Mouse (Mus musculus): ENCODE data around the gene Icam1. TPM values are rescaled to one million over a fixed set of nuclear protein-coding genes. Genes with fewer than 3 reads are reported as not detected.
A peak's percentile ranks its signal among the peaks of the same experiment; 100 is the strongest.

Gene Icam1
- polyA plus RNA-seq, 1 experiment from 2014 or later, result 15.4 TPM

DNA sequence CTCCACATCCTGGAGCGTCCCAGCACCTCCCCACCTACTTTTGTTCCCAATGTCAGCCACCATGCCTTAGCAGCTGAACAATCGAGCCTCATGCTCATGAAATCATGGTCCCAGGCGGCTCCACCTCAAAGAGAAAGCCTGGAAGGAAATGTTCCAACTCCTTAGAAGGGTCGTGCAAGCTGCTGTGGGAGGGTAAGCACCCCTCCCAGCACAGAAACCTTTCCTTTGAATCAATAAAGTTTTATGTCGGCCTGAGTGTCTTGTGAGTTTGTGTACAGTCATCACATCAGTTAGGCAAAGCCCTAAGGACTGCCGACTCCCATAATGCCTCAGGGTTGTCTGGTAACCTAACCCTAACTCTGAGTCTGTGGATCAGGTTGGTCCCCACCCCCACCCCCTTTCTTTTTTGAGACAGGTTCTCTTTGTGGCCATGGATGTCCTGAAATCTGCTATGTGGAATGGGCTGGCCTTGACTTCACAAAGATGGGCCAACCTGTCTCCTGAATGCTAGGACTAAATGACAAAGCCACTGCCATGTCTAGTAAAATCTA, 12.8 kb downstream of the Icam1 start:
- Histone ChIP-seq H3K9me3 (no peaks in the 10 kb centered on the region), H3K4me1 (peaks cover 46% of the 10 kb centered on the region), H3K4me2 (no peak overlapping the region), H3K27me3 (peaks cover 69% of the 10 kb centered on the region), H3K4me3 (no peak overlapping the region), H3K9ac (no peak overlapping the region), H3K27ac (no peak overlapping the region), H3K36me3 (no peaks in the 10 kb centered on the region)
- WGBS, result 69% methylated on average over 6 of the region's 6 CpGs
- ATAC-seq (ENCODE audit: insufficient number of reproducible peaks, insufficient read depth, low FRiP score, low TSS enrichment, low read depth), result no peak

DNA sequence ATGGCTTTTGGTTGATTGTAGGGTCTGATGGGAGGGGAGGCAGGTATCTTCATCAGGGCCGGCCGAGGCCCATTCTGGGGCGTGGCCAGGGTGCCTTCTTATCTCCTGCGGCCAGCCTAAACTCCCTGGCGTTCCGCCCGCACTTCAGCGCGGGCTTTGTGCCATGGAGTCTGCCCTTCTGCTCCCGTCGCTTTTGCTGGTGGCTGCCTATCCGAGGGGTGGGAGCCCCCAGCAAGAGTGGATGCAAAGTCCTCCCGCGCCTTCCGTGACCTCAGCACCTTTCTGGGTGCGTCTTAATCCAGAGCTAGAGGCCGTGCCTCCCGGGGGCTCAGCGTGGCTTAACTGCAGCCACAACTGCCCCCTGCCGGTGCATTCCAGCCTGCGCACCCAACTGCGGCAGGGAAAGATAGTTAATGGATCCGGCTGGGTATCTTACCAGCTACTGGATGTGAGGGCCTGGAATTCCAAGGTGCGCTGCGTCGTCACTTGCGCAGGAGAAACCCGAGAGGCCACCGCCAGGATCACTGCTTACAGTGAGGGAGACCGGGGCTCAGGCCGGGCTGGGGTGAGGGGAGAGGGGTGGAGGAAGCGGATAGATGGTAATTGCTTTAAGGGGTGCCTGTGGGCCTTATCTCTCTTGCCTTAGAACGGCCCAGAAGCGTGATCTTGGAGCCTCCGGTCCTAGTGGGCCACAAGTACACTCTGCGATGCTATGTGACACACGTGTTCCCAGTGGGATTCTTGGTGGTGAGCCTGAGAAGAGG, 13.7 kb downstream of the Icam1 start, which contains the start of gene Icam4:
Gene Icam4 (plus strand): TSS at position 83 of the 764 bp plus-strand sequence.
- no peak for ATAC-seq (ENCODE audit: insufficient number of reproducible peaks, insufficient read depth, low FRiP score, low TSS enrichment, low read depth)
- H3K9ac ChIP-seq, result peak within 1 kb of the TSS; percentile 57
- H3K9me3 ChIP-seq, result no peaks in the 10 kb centered on the region
- peak within 1 kb of the TSS; percentile 99 for H3K4me2 ChIP-seq
- H3K4me3 ChIP-seq, result peak within 1 kb of the TSS; percentile 53
- no peaks in the 10 kb centered on the region for H3K36me3 ChIP-seq
- peaks cover 48% of the 10 kb centered on the region for H3K4me1 ChIP-seq
- H3K27me3 ChIP-seq, result peaks cover 77% of the 10 kb centered on the region
- WGBS, result 2% methylated on average over 37 of the region's 37 CpGs
- H3K27ac ChIP-seq, result no peak within 1 kb of the TSS

DNA sequence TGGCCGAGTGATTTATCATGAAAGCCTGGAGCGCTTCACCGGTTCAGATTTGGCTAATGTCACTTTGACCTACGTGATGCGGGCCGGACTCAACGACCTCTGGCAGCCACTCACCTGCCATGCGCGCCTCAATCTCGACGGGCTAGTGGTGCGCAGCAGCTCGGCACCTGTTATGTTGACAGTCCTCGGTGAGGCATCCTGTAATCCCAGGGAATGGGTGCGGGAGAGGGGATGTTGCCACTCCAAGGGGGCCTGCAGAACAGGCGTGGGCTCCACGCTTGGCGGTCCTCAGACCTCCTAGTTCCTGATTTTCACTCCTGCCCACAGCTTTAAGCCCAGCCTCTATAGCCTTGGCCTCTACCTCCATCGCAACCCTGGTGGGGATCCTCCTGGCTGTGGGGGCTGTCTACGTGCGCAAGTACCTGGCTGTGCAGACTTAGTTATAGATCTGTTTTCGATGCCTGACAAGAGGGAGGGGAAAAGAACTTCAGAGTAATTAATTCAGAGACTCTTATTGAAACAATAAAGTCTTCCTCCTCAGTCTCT, 14.3 kb downstream of the Icam1 start:
- Histone ChIP-seq H3K4me2 (peak overlapping the region; percentile 99), H3K4me3 (peak overlapping the region; percentile 53; the same call in 1 of the 2 replicates), H3K27me3 (peaks cover 83% of the 10 kb centered on the region), H3K27ac (no peak overlapping the region), H3K4me1 (peaks cover 51% of the 10 kb centered on the region), H3K9me3 (no peaks in the 10 kb centered on the region), H3K9ac (no peak overlapping the region), H3K36me3 (no peaks in the 10 kb centered on the region)
- 25% methylated on average over 22 of the region's 22 CpGs for WGBS
- no peak for ATAC-seq (ENCODE audit: insufficient number of reproducible peaks, insufficient read depth, low FRiP score, low TSS enrichment, low read depth)

DNA sequence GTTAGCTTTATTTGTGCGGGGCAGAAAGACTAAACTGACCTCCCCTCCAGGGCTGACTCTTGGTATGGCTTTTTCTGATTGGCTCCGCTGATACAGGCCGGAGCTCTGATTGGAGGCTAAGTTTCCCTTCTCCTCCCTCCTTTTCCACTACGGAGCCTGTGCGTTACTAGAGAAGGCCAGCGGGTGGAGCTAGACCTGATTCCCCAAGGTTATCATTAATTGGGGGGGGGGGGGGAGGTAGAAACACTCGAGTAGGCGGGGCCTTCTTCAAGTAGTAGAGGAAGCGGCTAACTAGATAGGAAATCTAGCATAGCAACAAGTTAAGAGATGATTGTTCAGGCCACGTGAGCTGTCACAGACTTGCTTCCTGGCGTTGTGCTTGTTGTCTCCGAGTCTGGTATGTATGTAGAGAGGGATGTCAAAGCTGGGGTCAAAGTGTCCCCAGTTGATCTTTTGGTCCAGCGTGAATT, 15.0 kb downstream of the Icam1 start:
- Histone ChIP-seq H3K4me2 (peak overlapping the region; percentile 99), H3K4me3 (peak overlapping the region; percentile 53), H3K36me3 (no peaks in the 10 kb centered on the region), H3K27me3 (peaks cover 90% of the 10 kb centered on the region), H3K27ac (no peak overlapping the region), H3K4me1 (peaks cover 51% of the 10 kb centered on the region), H3K9ac (peak overlapping the region; percentile 61), H3K9me3 (no peaks in the 10 kb centered on the region)
- WGBS, result 0% methylated on average over 13 of the region's 13 CpGs
- ATAC-seq (ENCODE audit: insufficient number of reproducible peaks, insufficient read depth, low FRiP score, low TSS enrichment, low read depth), result no peak

GRCm38 (mm10) chr9:21031251-21031895, 15.6 kb downstream of the Icam1 start:
- H3K27me3 ChIP-seq, result peaks cover 96% of the 10 kb centered on the region
- H3K4me3 ChIP-seq, result peak overlapping the region; percentile 53
- ATAC-seq (ENCODE audit: insufficient number of reproducible peaks, insufficient read depth, low FRiP score, low TSS enrichment, low read depth), result peak; percentile 23; the same call in 1 of the 2 replicates
- H3K27ac ChIP-seq, result no peak overlapping the region
- H3K9me3 ChIP-seq, result no peaks in the 10 kb centered on the region
- no peaks in the 10 kb centered on the region for H3K36me3 ChIP-seq
- peak overlapping the region; percentile 99 for H3K4me2 ChIP-seq
- peaks cover 56% of the 10 kb centered on the region for H3K4me1 ChIP-seq
- WGBS, result under 1% methylated on average over 36 of the region's 36 CpGs
- peak overlapping the region; percentile 61 for H3K9ac ChIP-seq

DNA sequence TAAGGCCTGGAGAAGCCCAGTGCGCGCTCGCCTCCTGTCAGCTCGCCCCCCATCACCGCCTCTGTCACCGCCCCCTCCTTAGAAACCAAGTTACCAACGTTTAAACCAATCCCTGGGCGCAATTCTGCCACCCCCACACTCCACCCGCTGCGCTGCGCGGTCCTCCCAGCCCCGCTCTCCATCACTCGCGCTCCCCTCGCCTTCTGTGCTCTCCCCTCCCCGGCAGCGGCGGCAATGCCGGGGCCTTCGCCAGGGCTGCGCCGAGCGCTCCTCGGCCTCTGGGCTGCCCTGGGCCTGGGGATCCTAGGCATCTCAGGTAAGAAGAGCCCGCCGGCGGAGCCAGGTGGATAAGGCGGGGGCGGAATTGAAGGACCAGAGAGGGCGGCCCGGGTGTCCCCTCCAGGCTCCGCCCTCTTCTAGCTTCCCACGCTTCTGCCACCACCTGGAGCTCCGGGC, 16.1 kb downstream of the Icam1 start, which contains the start of gene Icam5:
Gene Icam5 (plus strand): TSS at position 178 of the 456 bp plus-strand sequence.
- Histone ChIP-seq H3K4me3 (peak within 1 kb of the TSS; percentile 53), H3K4me2 (peak within 1 kb of the TSS; percentile 99), H3K27ac (no peak within 1 kb of the TSS), H3K4me1 (peaks cover 61% of the 10 kb centered on the region), H3K9ac (peak within 1 kb of the TSS; percentile 61), H3K9me3 (no peaks in the 10 kb centered on the region), H3K36me3 (no peaks in the 10 kb centered on the region), H3K27me3 (peaks cover 96% of the 10 kb centered on the region)
- WGBS, result under 1% methylated on average over 35 of the region's 35 CpGs
- ATAC-seq (ENCODE audit: insufficient number of reproducible peaks, insufficient read depth, low FRiP score, low TSS enrichment, low read depth), result no peak

- Histone ChIP-seq H3K9me3 (no peaks in the 10 kb centered on the region), H3K4me1 (peaks cover 67% of the 10 kb centered on the region), H3K4me2 (peak overlapping the region; percentile 99), H3K27me3 (peaks cover 97% of the 10 kb centered on the region), H3K4me3 (peak overlapping the region; percentile 53), H3K9ac (0 out of 2 replicates have a peak overlapping the region, but pooled peaks have one; percentile 61), H3K36me3 (no peaks in the 10 kb centered on the region), H3K27ac (no peak overlapping the region)
- no peak for ATAC-seq (ENCODE audit: insufficient number of reproducible peaks, insufficient read depth, low FRiP score, low TSS enrichment, low read depth)
- under 1% methylated on average over 7 of the region's 7 CpGs for WGBS
Observed at GRCm38 (mm10) chr9:21032491-21032890, 16.7 kb downstream of the Icam1 start.

DNA sequence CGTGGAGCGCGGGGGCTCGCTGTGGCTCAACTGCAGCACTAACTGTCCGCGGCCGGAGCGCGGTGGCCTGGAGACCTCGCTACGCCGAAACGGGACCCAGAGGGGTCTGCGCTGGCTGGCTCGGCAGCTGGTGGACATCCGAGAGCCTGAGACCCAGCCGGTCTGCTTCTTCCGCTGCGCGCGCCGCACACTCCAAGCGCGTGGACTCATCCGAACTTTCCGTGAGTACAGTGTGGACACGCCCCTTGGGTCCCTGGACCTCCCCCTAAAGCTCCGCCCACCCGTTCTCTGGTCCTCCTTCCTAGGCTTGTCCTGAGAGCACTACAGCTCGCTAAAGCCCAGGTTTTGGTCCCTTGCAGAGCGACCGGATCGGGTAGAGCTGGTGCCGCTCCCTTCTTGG, 17.4 kb downstream of the Icam1 start:
- Histone ChIP-seq H3K4me3 (peak overlapping the region; percentile 53), H3K27ac (no peak overlapping the region), H3K9me3 (no peaks in the 10 kb centered on the region), H3K4me1 (peaks cover 72% of the 10 kb centered on the region), H3K9ac (peak overlapping the region; percentile 61), H3K27me3 (peaks cover 97% of the 10 kb centered on the region), H3K4me2 (peak overlapping the region; percentile 99), H3K36me3 (no peaks in the 10 kb centered on the region)
- under 1% methylated on average over 34 of the region's 34 CpGs for WGBS
- peak; percentile 49 for ATAC-seq (ENCODE audit: insufficient number of reproducible peaks, insufficient read depth, low FRiP score, low TSS enrichment, low read depth)

GRCm38 (mm10) chr9:21034481-21035085, 18.8 kb downstream of the Icam1 start:
- H3K9ac ChIP-seq, result no peak overlapping the region
- no peak for ATAC-seq (ENCODE audit: insufficient number of reproducible peaks, insufficient read depth, low FRiP score, low TSS enrichment, low read depth)
- H3K9me3 ChIP-seq, result 0 out of 2 replicates have a peak, but pooled peaks cover 7% of the 10 kb centered on the region
- H3K36me3 ChIP-seq, result no peaks in the 10 kb centered on the region
- no peak overlapping the region for H3K4me2 ChIP-seq
- 3% methylated on average over 17 of the region's 17 CpGs for WGBS
- peaks cover 64% of the 10 kb centered on the region for H3K4me1 ChIP-seq
- H3K27ac ChIP-seq, result no peak overlapping the region
- no peak overlapping the region for H3K4me3 ChIP-seq
- peaks cover 97% of the 10 kb centered on the region for H3K27me3 ChIP-seq

DNA sequence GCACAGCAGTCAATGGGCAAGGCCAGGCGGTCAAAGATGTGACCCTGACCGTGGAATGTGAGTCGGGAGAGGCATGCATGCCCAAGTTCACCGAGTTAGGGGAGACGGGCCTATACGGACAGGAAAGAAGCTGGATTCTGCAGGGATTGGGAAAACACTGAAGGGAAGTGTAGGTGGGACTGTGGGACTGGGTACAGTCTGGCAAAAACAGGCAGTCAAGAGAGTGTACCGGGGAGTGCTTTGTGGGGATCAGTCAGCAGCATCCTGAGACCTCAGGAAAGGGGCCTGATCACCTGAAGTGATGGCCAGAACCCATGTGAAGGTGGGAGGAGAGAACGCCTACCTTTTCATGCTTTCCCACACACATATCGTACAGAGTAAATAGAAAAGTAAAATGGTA, 19.8 kb downstream of the Icam1 start:
- H3K4me2 ChIP-seq, result no peak overlapping the region
- H3K4me3 ChIP-seq, result peak overlapping the region; percentile 7; the same call in 1 of the 2 replicates
- no peak for ATAC-seq (ENCODE audit: insufficient number of reproducible peaks, insufficient read depth, low FRiP score, low TSS enrichment, low read depth)
- peaks cover 55% of the 10 kb centered on the region for H3K4me1 ChIP-seq
- H3K9ac ChIP-seq, result no peak overlapping the region
- H3K36me3 ChIP-seq, result no peaks in the 10 kb centered on the region
- WGBS, result 17% methylated on average over 9 of the region's 9 CpGs
- H3K27me3 ChIP-seq, result peaks cover 97% of the 10 kb centered on the region
- H3K9me3 ChIP-seq, result 0 out of 2 replicates have a peak, but pooled peaks cover 7% of the 10 kb centered on the region
- no peak overlapping the region for H3K27ac ChIP-seq

- no peak for ATAC-seq (ENCODE audit: insufficient number of reproducible peaks, insufficient read depth, low FRiP score, low TSS enrichment, low read depth)
- H3K4me2 ChIP-seq, result no peak overlapping the region; the same call in 1 of the 2 replicates
- 0 out of 2 replicates have a peak, but pooled peaks cover 7% of the 10 kb centered on the region for H3K9me3 ChIP-seq
- H3K4me1 ChIP-seq, result peaks cover 49% of the 10 kb centered on the region
- 0 out of 2 replicates have a peak overlapping the region, but pooled peaks have one; percentile 32 for H3K9ac ChIP-seq
- H3K27me3 ChIP-seq, result peaks cover 96% of the 10 kb centered on the region
- WGBS, result 9% methylated on average over 20 of the region's 20 CpGs
- peak overlapping the region; percentile 47; the same call in 1 of the 2 replicates for H3K4me3 ChIP-seq
- H3K36me3 ChIP-seq, result no peaks in the 10 kb centered on the region
- no peak overlapping the region for H3K27ac ChIP-seq
Observed at GRCm38 (mm10) chr9:21036161-21036560, 20.4 kb downstream of the Icam1 start.
